21 mouse cellular contexts compared by ENCODE assay signal in genomic region chr6:100424181-100424580, GRCm38 (mm10).
"Had no signal": no experiment of that assay in that cellular context is flagged by ENCODE, and none has a peak within 500 bp of the region (broad histone marks: within the 10 kb centered on the region; RNA-seq: fewer than 3 reads in every experiment).

No protein-coding gene starts in this region.

- H3K9ac ChIP-seq: liver, postnatal 0 days; lung, embryonic 15.5 days; midbrain, embryonic 12.5 days; neural tube, embryonic 13.5 days; neural tube, embryonic 15.5 days had no signal

- H3K4me1 ChIP-seq: megakaryocyte, embryonic 14.5 days had no signal

- H3K9me3 ChIP-seq: lung, embryonic 15.5 days; megakaryocyte, embryonic 14.5 days; midbrain, embryonic 10.5 days; midbrain, embryonic 12.5 days; neural tube, embryonic 13.5 days; neural tube, embryonic 15.5 days had no signal

- H3K4me3 ChIP-seq: lung, embryonic 15.5 days; megakaryocyte, embryonic 14.5 days; midbrain, embryonic 10.5 days; midbrain, embryonic 12.5 days; myocyte; neural tube, embryonic 13.5 days; neural tube, embryonic 15.5 days had no signal

- H3K27ac ChIP-seq: lung, embryonic 15.5 days; macrophage; midbrain, embryonic 10.5 days; midbrain, embryonic 12.5 days; neural tube, embryonic 13.5 days; neural tube, embryonic 15.5 days had no signal

- DNase-seq: liver, postnatal 0 days; lung, adult 2 months; lung, postnatal 14 days; midbrain, embryonic 14.5 days; retina, postnatal 1 day; right cerebral cortex, adult 18-20 months; right cerebral cortex, postnatal 25 days; right cerebral cortex, postnatal 4 days; spleen, adult 18-20 months; thymus, adult 18-20 months; thymus, postnatal 14 days; thymus, postnatal 36 days had no signal

- ATAC-seq: liver, postnatal 0 days; midbrain, embryonic 16.5 days had no signal

- H3K36me3 ChIP-seq: lung, embryonic 15.5 days; midbrain, embryonic 10.5 days; midbrain, embryonic 12.5 days; neural tube, embryonic 13.5 days; neural tube, embryonic 15.5 days had no signal
